Mouse (Mus musculus): ENCODE data around the gene D17H6S53E. TPM values are rescaled to one million over a fixed set of nuclear protein-coding genes. Genes with fewer than 3 reads are reported as not detected.
A peak's percentile ranks its signal among the peaks of the same experiment; 100 is the strongest.

D17H6S53E gene
- polyA plus RNA-seq, 1 experiment from 2014 or later, result 9.5 TPM

DNA sequence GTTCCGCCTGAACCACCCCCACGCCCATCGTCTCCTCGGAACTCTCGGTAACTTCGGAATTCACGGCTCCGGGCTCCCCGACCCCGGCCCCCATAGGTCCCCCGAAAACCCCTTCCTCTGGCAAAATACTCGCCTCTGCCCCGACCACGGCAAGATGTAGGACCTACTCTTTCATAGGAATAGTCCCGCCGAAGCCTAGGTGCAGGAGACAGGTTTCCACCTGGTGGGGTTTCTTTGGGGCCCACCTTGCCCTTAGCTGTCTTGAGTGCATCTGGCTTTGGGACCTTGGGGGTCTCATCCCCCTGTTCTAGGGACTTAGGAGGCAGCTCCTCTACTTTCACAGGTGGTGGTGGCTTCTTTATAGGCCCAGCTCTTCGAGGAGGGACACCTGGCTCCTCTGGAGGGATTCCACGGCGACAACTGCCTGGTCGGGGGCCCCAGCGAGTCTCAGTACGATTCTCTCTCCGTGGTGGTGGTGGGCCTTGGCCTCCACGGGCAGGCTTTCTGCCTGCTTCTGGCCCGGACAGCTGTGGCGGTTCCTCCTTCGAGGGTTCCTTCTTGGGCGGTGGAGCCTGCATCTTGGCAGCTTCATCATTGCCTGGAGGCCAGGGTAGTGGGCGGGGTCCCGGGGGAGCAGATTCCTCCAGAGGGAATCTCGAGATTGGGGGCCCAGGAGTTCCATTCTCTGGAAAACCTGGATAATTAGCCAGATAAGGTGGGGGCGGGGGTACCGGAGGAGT, 30.5 kb downstream of the D17H6S53E start:
- no peak overlapping the region for H3K27ac ChIP-seq (replicated peaks)
- no peak overlapping the region for H3K4me3 ChIP-seq (replicated peaks)
- ATAC-seq (ENCODE audit: low FRiP score), result no peak
- 92% methylated on average over 33 of the region's 33 CpGs for WGBS
- peaks cover 99% of the 10 kb centered on the region for H3K36me3 ChIP-seq
- H3K9ac ChIP-seq (replicated peaks), result no peak overlapping the region
- H3K9me3 ChIP-seq (replicated peaks), result no peaks in the 10 kb centered on the region
- no peaks in the 10 kb centered on the region for H3K27me3 ChIP-seq (replicated peaks)
- H3K4me1 ChIP-seq, result peaks cover 8% of the 10 kb centered on the region
- H3K4me2 ChIP-seq, result no peak overlapping the region

DNA sequence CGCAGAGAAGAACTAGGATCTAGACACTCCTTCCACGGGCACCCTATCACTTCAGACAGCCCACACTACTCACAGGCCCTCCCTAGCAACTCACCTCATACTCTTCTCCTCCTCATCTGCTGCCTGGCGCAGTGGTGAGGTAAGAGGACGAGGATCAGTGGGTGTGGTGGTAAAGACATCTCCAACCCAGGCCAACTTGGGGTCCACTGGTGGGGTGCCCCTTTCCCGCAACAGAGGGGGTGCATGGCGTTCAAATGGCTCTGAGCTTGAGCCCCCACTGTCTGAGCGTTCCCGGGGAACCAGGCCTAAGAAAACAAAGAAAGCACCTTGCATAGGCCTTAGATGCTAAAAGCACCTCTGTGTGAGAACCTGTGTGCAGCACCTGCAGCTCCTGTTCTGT, 31.1 kb downstream of the D17H6S53E start:
- H3K27me3 ChIP-seq (replicated peaks), result no peaks in the 10 kb centered on the region
- ATAC-seq (ENCODE audit: low FRiP score), result no peak
- H3K27ac ChIP-seq (replicated peaks), result no peak overlapping the region
- H3K9me3 ChIP-seq (replicated peaks), result no peaks in the 10 kb centered on the region
- 94% methylated on average over 8 of the region's 8 CpGs for WGBS
- H3K4me1 ChIP-seq, result peaks cover 14% of the 10 kb centered on the region
- no peak overlapping the region for H3K4me2 ChIP-seq
- H3K4me3 ChIP-seq (replicated peaks), result no peak overlapping the region
- peaks cover 99% of the 10 kb centered on the region for H3K36me3 ChIP-seq
- no peak overlapping the region for H3K9ac ChIP-seq (replicated peaks)

- Histone ChIP-seq H3K4me1 (peaks cover 19% of the 10 kb centered on the region), H3K9me3 (replicated peaks) (no peaks in the 10 kb centered on the region), H3K27me3 (replicated peaks) (no peaks in the 10 kb centered on the region), H3K36me3 (peaks cover 95% of the 10 kb centered on the region), H3K4me2 (no peak overlapping the region), H3K9ac (replicated peaks) (no peak overlapping the region), H3K27ac (replicated peaks) (no peak overlapping the region), H3K4me3 (replicated peaks) (no peak overlapping the region)
- 95% methylated on average over 8 of the region's 8 CpGs for WGBS
- no peak for ATAC-seq (ENCODE audit: low FRiP score)
These were observed 31.5 kb downstream of the D17H6S53E start for GRCm38 (mm10) chr17:35157661-35158175.

GRCm38 (mm10) chr17:35158850-35159593, 32.8 kb downstream of the D17H6S53E start:
- Histone ChIP-seq H3K9ac (replicated peaks) (no peak overlapping the region), H3K36me3 (peaks cover 82% of the 10 kb centered on the region), H3K4me2 (no peak overlapping the region), H3K4me1 (peaks cover 28% of the 10 kb centered on the region), H3K4me3 (replicated peaks) (no peak overlapping the region), H3K27ac (replicated peaks) (no peak overlapping the region), H3K9me3 (replicated peaks) (no peaks in the 10 kb centered on the region), H3K27me3 (replicated peaks) (no peaks in the 10 kb centered on the region)
- WGBS, result 95% methylated on average over 16 of the region's 16 CpGs
- ATAC-seq (ENCODE audit: low FRiP score), result no peak

GRCm38 (mm10) chr17:35159638-35160037, 33.5 kb downstream of the D17H6S53E start:
- Histone ChIP-seq H3K4me3 (replicated peaks) (no peak overlapping the region), H3K4me2 (no peak overlapping the region), H3K9me3 (replicated peaks) (no peaks in the 10 kb centered on the region), H3K27ac (replicated peaks) (no peak overlapping the region), H3K27me3 (replicated peaks) (no peaks in the 10 kb centered on the region), H3K36me3 (peaks cover 75% of the 10 kb centered on the region), H3K9ac (replicated peaks) (no peak overlapping the region), H3K4me1 (peaks cover 28% of the 10 kb centered on the region)
- ATAC-seq (ENCODE audit: low FRiP score), result no peak
- 86% methylated on average over 7 of the region's 7 CpGs for WGBS

DNA sequence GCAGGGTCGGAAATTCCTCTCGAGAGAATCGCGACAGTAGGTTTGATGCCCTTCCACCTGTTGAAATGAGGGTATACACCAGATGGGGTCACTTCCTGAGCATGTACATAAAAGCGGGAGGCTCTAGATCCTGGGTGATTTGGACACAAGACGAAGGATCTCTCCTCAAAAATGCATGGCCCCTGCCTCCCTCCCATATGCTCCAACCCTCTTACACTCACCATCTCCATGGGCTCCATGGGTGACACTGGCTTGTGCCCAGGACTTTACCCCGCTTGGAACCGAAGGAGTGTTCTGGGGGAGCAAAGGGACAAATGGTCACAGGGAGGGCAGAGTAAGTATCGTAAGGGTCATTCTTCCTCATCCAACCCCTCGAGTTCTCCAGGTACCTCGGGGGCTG, 35.2 kb downstream of the D17H6S53E start:
- Histone ChIP-seq H3K4me2 (peak overlapping the region; percentile 95; the same call in 1 of the 2 replicates), H3K36me3 (peaks cover 58% of the 10 kb centered on the region), H3K9me3 (replicated peaks) (no peaks in the 10 kb centered on the region), H3K4me3 (replicated peaks) (0 out of 2 replicates have a peak overlapping the region, but pooled peaks have one; percentile 99), H3K4me1 (peaks cover 36% of the 10 kb centered on the region), H3K27me3 (replicated peaks) (no peaks in the 10 kb centered on the region), H3K9ac (replicated peaks) (no peak overlapping the region), H3K27ac (replicated peaks) (no peak overlapping the region)
- 79% methylated on average over 11 of the region's 11 CpGs for WGBS
- ATAC-seq (ENCODE audit: low FRiP score), result no peak

DNA sequence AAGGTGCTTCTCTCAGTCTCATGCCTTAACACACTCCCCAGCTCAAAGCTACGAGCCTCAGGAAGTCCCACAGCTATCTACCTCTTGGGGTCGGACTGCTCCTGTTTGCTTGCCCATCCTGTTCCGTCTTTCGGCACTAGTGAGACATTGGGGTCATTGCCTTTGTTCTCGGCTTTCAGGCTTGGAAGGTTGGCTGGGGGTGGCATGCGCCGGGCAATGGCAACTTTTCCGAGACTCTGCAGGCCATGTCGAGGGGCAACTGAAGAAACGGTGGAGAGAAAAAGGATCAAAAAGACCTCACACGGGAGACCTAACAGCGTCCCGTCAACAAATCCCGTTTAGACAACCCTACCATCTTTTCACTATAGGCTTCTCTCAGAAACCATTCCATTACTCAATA, 35.9 kb downstream of the D17H6S53E start:
- peak overlapping the region; percentile 95 for H3K4me2 ChIP-seq
- H3K36me3 ChIP-seq, result peaks cover 51% of the 10 kb centered on the region
- H3K9ac ChIP-seq (replicated peaks), result peak overlapping the region; percentile 100; the same call in 1 of the 2 replicates
- no peak for ATAC-seq (ENCODE audit: low FRiP score)
- no peak overlapping the region for H3K27ac ChIP-seq (replicated peaks)
- peaks cover 42% of the 10 kb centered on the region for H3K4me1 ChIP-seq
- WGBS, result 81% methylated on average over 14 of the region's 14 CpGs
- no peaks in the 10 kb centered on the region for H3K27me3 ChIP-seq (replicated peaks)
- peak overlapping the region; percentile 99 for H3K4me3 ChIP-seq (replicated peaks)
- H3K9me3 ChIP-seq (replicated peaks), result no peaks in the 10 kb centered on the region

DNA sequence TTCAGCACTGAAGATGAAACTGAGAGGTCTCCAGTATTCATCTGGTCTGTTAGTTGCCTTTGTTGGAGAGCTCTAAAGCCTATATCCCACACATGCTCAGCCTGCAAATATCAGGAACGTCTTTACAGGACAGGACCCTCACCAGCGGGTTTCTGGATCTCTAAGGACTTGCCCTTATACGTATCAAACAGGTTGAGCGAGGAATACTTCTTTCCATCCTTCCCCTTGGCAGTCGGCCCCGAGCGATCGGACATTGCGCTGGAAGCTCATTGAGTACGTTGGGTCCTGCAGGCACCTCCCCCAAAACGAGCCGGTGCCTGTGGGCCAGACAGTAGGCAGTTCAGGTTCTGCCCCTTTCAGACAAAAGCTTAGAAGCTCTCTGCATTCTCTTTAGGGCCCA, 36.6 kb downstream of the D17H6S53E start:
- Histone ChIP-seq H3K27ac (replicated peaks) (no peak overlapping the region), H3K36me3 (peaks cover 44% of the 10 kb centered on the region), H3K9me3 (replicated peaks) (no peaks in the 10 kb centered on the region), H3K9ac (replicated peaks) (peak overlapping the region; percentile 100), H3K4me3 (replicated peaks) (peak overlapping the region; percentile 99), H3K27me3 (replicated peaks) (no peaks in the 10 kb centered on the region), H3K4me2 (peak overlapping the region; percentile 95), H3K4me1 (peaks cover 42% of the 10 kb centered on the region)
- no peak for ATAC-seq (ENCODE audit: low FRiP score)
- WGBS, result 43% methylated on average over 12 of the region's 12 CpGs

GRCm38 (mm10) chr17:35163326-35164081, 37.3 kb downstream of the D17H6S53E start:
- 9% methylated on average over 8 of the region's 8 CpGs for WGBS
- Histone ChIP-seq H3K27me3 (replicated peaks) (no peaks in the 10 kb centered on the region), H3K4me1 (peaks cover 42% of the 10 kb centered on the region), H3K4me3 (replicated peaks) (peak overlapping the region; percentile 99), H3K9ac (replicated peaks) (peak overlapping the region; percentile 100), H3K4me2 (peak overlapping the region; percentile 95), H3K9me3 (replicated peaks) (no peaks in the 10 kb centered on the region), H3K36me3 (peaks cover 37% of the 10 kb centered on the region), H3K27ac (replicated peaks) (peak overlapping the region; percentile 93)
- no peak for ATAC-seq (ENCODE audit: low FRiP score)

- Histone ChIP-seq H3K9ac (replicated peaks) (peak overlapping the region; percentile 100), H3K4me2 (peak overlapping the region; percentile 95), H3K4me1 (peaks cover 42% of the 10 kb centered on the region), H3K36me3 (peaks cover 30% of the 10 kb centered on the region), H3K27ac (replicated peaks) (peak overlapping the region; percentile 93), H3K27me3 (replicated peaks) (no peaks in the 10 kb centered on the region), H3K4me3 (replicated peaks) (peak overlapping the region; percentile 99), H3K9me3 (replicated peaks) (no peaks in the 10 kb centered on the region)
- no peak for ATAC-seq (ENCODE audit: low FRiP score)
- 0% methylated on average over 24 of the region's 28 CpGs for WGBS
These were observed 38.0 kb downstream of the D17H6S53E start for GRCm38 (mm10) chr17:35164218-35164567.

Measured in neural tube, embryonic 15.5 days (tissue).